Mouse (Mus musculus) left cerebral cortex, adult 11 months (tissue): ENCODE data around the gene Cdh15.

Experiments
- DNase-seq: peaks from one replicate; pipeline ENCODE4 v3.0.0; 2022; ENCODE audit warnings: low spot score

The Cdh15 gene

DNA sequence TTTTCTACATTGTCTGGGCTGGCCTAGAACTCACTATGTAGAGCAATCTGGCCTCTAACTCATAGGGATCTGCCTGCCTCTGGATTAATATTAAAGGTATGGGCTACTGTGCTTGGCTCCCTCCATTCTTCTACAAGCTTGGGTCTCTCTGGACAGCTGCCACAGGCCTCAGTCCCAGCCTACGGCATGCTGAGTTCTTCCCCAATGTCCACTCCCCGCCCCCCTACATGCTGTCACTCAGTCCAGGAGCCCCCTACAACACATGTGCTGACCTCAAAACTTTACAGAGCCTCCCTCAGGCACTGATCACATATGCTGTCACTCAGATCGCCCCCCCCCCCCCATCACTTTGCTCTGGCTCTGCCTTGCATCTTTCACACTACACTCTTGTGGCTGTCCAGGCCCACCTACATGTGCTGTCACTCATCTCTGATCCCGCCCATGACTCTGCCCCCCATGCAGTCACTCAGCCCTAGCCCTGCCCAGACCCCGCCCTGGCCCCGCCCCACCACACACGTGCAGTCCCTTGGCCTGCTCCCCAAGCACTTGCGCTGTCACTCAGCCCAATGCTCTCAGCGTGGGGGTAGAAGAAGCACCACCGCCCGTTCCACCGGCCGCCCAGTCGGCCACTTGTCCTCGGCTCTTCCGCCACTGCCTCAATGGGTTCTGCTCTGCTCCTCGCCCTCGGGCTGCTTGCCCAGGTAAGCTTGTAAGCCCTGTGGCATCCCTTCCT lies at the start of gene Cdh15:
Gene Cdh15, plus strand, starts transcription at position 138 of the 733 bp plus-strand sequence.
- no peak for DNase-seq

DNA sequence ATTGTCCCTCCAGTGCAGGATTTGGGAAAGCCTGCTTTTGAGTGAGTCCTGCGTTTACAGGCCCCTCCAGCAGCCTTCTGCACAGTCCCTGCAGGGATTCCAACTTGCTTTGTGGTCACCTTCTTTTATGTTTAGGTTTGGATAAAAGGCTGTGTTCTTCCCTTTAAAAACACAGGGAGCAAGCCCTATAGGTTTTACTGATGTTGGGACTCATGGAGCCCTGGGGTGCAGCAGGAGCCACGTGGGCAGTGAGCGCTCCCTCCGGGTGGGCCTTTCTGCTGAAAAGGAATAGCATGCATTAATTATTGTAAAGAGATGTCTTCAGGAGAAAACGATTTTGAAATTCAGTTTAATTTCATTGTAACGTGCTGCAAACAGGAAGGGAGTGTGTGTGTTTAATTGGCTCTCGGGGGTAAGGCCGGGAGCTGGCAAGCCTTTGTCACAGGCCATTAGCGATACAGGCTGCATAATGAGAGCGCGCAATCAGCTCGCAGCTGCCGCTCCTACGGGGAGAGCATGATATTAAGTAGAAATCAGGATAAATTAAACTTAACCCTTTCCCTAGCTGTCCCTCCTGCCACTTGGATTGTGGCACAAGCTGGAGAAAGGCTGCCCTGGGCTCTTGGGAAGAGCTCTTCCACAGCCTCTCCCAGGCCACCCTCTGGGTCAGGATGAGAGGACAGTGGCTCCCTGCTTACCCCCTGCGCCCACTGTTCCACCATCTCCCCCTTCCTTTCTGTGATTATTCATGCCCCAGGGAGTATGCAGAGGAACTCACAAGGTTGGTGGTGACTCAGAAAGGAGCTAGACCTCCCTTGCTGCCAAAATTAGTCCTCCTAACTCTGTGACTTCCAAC lies 43.6 kb upstream of the Cdh15 start:
- no peak for DNase-seq

DNA sequence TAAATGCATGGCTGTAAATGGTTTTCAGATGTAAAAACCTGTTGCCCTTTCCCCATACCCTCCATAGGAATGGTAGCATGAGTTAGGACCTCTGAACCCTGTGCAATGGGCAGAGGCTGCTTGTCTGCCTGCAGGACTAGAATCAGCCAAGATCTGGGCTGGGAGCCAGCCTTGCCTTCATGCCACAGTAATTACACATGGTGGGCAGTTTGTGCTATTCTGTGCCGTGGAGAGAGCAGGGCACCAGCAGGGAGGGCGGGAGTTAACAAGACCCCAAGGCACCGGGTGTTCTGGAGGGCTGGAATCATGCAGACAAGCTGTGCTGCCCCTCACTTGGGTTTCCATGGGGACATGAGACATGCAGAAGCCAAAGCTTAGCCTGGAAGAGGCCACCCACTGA lies 42.4 kb upstream of the Cdh15 start:
- DNase-seq, result no peak

GRCm38 (mm10) chr8:122806956-122807538 lies 40.7 kb upstream of the Cdh15 start:
- no peak for DNase-seq

GRCm38 (mm10) chr8:122807907-122808306 lies 39.9 kb upstream of the Cdh15 start:
- no peak for DNase-seq

DNA sequence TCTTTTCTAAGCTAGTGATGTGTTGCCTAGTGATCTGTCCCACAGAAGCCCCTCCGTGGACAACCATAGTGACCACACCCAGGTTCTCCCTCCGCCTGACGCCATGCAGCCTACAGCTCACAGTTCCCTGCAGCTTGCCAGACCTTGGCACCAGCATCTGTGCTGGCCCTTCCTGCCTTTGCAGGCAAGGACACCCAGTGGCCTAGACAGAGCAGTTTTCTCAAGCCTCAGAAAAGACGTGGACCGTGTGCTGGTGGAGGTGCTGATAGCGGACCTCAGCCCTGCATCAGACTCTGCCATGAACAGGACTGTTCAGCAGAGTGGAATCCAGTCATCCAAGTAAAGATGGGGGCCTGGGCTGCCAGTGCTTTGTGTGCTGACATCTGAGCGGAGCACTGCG lies 37.4 kb upstream of the Cdh15 start:
- no peak for DNase-seq

- no peak for DNase-seq
These were observed 35.8 kb upstream of the Cdh15 start for GRCm38 (mm10) chr8:122811870-122812494.

DNA sequence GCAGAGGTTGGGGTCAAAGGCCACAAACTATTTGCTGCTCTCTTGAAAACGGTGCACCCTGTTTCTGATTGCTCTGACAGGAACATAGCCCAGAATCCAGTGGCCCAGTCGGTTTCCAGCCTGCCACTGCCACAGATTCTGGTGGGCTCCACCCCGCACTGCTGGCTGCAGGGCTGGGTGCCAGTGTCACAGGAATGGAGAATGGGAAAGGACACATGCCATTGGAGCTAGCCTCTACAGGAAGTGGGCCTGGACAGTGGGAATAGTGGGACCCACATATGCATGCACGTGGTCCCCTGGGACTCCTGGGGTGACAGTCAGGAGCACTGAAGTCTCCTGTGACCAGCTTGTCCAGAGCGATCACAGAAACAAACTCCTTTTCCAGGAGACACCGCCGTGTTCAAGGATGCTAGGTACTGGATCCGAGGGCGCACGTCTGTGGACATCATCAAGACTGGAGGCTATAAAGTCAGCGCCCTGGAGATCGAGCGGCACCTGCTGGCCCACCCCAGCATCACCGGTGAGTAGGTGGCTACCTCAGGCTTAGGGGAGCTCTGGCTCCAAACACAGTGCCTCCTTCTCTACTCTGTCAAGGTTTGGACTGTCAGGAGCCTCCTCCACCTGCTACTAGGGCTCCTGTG lies 35.0 kb upstream of the Cdh15 start:
- no peak for DNase-seq

DNA sequence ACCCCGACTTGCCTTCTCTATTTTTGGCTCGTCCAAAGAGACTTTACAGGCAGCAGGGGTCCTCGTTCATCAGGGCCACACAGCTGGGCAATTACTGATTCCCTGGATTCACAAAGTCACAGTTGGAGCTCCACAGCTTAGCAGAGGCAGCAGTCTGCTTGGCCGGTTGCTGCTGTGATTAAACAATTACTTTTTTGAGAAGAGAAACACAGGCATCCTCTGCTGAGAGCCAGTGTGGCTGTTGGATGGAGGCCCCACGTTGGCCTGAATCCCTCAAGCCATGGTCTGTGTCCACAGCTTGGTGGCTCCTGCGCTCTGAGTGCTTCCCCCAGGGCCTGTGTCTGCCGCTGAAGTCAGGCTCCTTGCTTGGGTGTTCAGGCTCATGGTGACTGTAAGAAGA lies 33.2 kb upstream of the Cdh15 start:
- DNase-seq, result no peak

GRCm38 (mm10) chr8:122816965-122817364 lies 30.8 kb upstream of the Cdh15 start:
- DNase-seq, result no peak

DNA sequence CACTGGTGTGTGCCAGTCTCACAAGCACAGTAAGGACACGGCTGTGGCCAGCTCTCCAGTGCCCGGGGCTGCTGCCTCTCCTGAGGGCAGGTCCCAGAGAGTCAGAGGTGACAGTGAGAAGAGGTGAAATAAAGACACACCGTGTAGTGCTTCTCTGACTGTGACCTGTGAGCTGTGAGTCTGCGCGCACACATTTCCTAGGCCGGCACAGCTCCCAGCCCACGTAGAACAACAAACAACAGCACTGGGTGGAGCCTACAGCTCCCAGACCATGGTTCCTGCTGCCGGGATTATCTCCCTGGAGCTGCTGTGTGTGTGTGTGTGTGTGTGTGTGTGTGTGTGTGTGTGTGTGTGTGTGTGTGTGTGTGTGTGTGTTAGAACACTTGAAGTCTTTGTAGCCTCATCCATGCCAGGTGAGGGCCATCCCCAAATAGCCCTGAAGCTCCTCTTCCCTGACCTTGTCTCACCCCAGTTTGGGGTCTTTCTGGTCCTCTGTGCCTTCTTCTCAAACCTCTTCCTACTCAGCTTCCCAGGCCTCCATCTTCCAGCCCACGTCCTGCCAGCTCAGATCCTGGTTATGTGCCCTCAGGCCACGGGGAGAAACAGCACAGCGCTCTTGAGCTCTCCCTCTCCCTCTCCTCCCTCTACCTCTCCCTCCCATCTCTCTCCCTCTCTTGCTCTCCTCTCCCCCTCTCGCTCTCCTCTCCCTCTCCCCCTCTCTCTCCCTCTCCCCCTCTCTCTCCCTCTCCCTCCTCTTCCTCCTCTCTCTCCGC lies 29.9 kb upstream of the Cdh15 start:
- no peak for DNase-seq

- no peak for DNase-seq
These were observed 28.0 kb upstream of the Cdh15 start for GRCm38 (mm10) chr8:122819776-122820175.

- DNase-seq, result no peak
These were observed 23.2 kb upstream of the Cdh15 start for GRCm38 (mm10) chr8:122824571-122824970.

GRCm38 (mm10) chr8:122824986-122825385 lies 22.8 kb upstream of the Cdh15 start:
- DNase-seq, result no peak

- DNase-seq, result no peak
These were observed 22.4 kb upstream of the Cdh15 start for GRCm38 (mm10) chr8:122825408-122825807.

DNA sequence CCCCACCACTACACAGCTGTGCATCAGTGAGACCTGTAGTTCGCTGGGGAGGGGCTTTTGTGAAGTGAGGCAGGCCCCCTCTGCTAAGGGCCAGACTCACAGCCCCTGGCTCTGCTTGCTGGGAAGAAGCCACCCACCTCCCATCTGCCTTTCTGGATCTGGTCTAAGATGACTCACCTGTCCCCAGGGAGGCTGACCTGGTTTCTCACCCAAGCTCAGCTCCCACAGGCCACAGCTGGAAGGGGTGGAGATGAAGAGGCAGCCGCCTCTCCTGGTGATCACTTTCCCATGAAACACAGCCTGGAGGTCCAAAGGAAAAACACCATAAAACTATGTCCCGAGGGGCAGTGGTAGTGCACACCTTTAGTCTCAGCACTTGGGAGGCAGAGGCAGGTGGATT lies 18.4 kb upstream of the Cdh15 start:
- no peak for DNase-seq

DNA sequence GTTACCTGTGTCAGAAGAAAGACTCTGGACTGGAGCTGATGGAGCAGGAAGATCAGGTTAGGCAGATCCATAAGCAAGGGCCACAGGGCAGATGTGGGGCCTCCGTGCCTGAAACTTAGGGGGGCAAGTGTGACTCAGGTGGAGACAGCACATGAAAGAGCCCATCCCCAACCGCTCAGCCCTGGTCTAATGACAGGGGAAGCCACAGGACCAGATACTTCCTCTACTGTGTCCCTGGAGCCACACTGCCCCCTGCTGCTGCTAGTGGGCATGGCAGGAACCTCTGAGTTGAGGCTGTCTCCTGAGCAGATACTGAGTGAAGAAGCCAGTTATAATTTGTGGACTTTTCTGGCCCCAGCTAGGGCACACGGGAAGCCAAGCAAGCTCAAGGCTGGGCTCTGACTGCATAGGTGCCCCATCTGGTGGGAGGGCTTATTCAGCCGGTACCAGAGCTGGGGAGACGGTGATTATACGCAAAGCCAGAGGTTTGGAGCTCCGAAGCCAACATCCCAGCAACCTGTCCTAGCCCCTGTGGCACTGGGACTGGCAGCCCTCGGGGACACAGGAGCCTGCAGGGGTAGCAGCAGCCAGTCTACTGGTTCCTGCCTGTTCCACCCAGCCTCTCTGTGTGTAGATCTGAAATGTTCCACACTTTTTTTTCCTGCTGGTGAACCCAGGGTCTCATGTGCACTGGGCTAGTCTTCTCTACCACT lies 17.3 kb upstream of the Cdh15 start:
- DNase-seq, result peak; percentile 82

- no peak for DNase-seq
These were observed 13.3 kb upstream of the Cdh15 start for GRCm38 (mm10) chr8:122834416-122834815.

DNA sequence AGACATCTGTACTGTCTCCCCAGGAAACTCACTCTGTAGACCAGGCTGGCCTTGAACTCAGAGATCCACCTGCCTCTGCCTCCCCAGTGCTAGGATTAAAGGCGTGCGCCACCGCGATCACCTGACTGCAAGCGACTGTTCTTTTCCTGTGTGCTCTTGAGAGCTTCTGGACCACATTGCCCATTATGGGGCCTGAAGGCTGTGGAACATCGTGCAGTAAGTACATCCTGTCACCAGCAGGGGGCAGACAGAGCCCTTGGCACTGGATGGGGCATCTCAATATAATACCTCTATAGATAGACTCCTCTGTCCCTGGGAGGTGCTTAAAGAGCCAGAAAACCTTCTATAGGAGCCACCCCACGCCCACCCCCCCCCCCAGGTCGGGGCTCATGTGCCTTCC lies 12.8 kb upstream of the Cdh15 start:
- DNase-seq, result peak; percentile 63

DNA sequence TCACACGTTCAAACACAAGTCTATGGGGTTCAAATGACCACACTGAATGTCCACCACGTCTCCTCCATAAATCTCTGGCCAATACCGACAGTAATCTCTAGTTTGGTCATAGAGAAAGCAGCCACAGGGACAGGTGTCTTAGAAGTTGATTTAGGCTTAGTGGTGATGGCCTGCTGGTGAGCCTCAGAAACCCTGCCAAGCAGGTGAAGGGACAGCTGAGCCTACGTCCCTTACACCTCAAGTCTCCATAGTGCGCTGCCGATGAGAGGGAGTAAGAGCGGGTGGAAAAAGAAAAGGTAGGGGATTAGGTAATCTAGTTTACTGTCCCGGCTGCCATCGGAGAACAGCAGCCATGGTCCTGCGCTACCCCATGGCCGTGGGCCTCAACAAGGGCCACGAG lies 11.6 kb upstream of the Cdh15 start:
- DNase-seq, result no peak

- DNase-seq, result no peak
These were observed 11.1 kb upstream of the Cdh15 start for GRCm38 (mm10) chr8:122836696-122837095.
